Mouse (Mus musculus) bone marrow, adult 2 months (tissue): Measurements from ENCODE around the gene Dusp1. TPM values are rescaled to one million over a fixed set of nuclear protein-coding genes. Genes with fewer than 3 reads are reported as not detected.

ENCODE experiments used
- H3K27ac ChIP-seq: fragments of 200-500 bp; 2 replicates; pipeline ENCODE4 v1.5.1; 2012; ENCODE audit warnings: low read depth, mild to moderate bottlenecking, control low read depth, inconsistent platforms, low read length; ENCODE audit not compliant: control insufficient read depth, poor library complexity, insufficient read depth
- H3K4me1 ChIP-seq: fragments of 200-500 bp; 2 replicates; pipeline ENCODE4 v1.6.1; 2011; ENCODE audit warnings: low read length; ENCODE audit not compliant: control insufficient read depth, insufficient read depth
- H3K4me3 ChIP-seq: fragments of 200-500 bp; replicated peaks from 2 replicates; pipeline ENCODE3; 2011; ENCODE audit warnings: mild to moderate bottlenecking, low read depth, low read length, control low read depth; ENCODE audit not compliant: control insufficient read depth
- CTCF ChIP-seq: fragments of 200-500 bp; IDR thresholded peaks from 2 replicates; pipeline ENCODE4 v1.5.1; 2011; ENCODE audit warnings: low read length, control low read depth; ENCODE audit not compliant: control insufficient read depth, insufficient read depth
- POLR2A ChIP-seq: fragments of 200-500 bp; IDR thresholded peaks from 2 replicates; pipeline ENCODE4 v1.6.1; 2011; ENCODE audit warnings: low read depth, mild to moderate bottlenecking, control low read depth, low read length, borderline replicate concordance; ENCODE audit not compliant: control insufficient read depth
- WGBS: fragments of 180-500 bp; shearing (Covaris S2); methylation state at CpG from one replicate; pipeline ENCODE4 v1.1.7; 2018; 5-methylcytosine and 5-hydroxymethylcytosine counted together
- polyA plus RNA-seq: library from polyadenylated mRNA; stranded (reverse); fragments of >200 nt; gene quantifications from 2 replicates; pipeline ENCODE4 v1.2.4, GENCODE M21; 2011; ENCODE audit warnings: low replicate concordance; ENCODE audit not compliant: missing spikeins, insufficient read depth, insufficient read length

Dusp1 gene
- polyA plus RNA-seq, 1 experiment: 37.7 TPM

GRCm38 (mm10) chr17:26602371-26602885, 40.5 kb upstream of the Dusp1 start:
- H3K4me3 ChIP-seq: no peak overlapping the region
- no peak overlapping the region for H3K27ac ChIP-seq
- TF ChIP-seq CTCF (no peak), POLR2A (no peak)
- peaks cover 10% of the 10 kb centered on the region for H3K4me1 ChIP-seq
- 87% methylated on average over 12 of the region's 12 CpGs for WGBS

GRCm38 (mm10) chr17:26601926-26602325, 40.0 kb upstream of the Dusp1 start:
- no peak overlapping the region for H3K4me3 ChIP-seq
- 69% methylated on average over 6 of the region's 6 CpGs for WGBS
- no peak for TF ChIP-seq POLR2A
- TF ChIP-seq CTCF: no peak
- no peak overlapping the region; the same call in 1 of the 2 replicates for H3K27ac ChIP-seq
- peaks cover 10% of the 10 kb centered on the region for H3K4me1 ChIP-seq

GRCm38 (mm10) chr17:26601514-26601913, 39.6 kb upstream of the Dusp1 start:
- peak overlapping the region; percentile 1; the same call in 1 of the 2 replicates for H3K27ac ChIP-seq
- no peak for TF ChIP-seq CTCF
- TF ChIP-seq POLR2A: no peak
- peaks cover 10% of the 10 kb centered on the region for H3K4me1 ChIP-seq
- H3K4me3 ChIP-seq: no peak overlapping the region
- WGBS: 54% methylated on average over 6 of the region's 6 CpGs

- no peak overlapping the region for H3K4me3 ChIP-seq
- TF ChIP-seq POLR2A: no peak
- no peak for TF ChIP-seq CTCF
- 78% methylated on average over 17 of the region's 17 CpGs for WGBS
- peak overlapping the region; percentile 1; the same call in 1 of the 2 replicates for H3K27ac ChIP-seq
- peaks cover 10% of the 10 kb centered on the region for H3K4me1 ChIP-seq
These were observed 39.1 kb upstream of the Dusp1 start for GRCm38 (mm10) chr17:26600913-26601447.

GRCm38 (mm10) chr17:26598845-26599244, 36.9 kb upstream of the Dusp1 start:
- peaks cover 10% of the 10 kb centered on the region for H3K4me1 ChIP-seq
- H3K27ac ChIP-seq: no peak overlapping the region
- H3K4me3 ChIP-seq: no peak overlapping the region
- WGBS: 86% methylated on average over 5 of the region's 5 CpGs
- TF ChIP-seq POLR2A (no peak), CTCF (no peak)

GRCm38 (mm10) chr17:26596856-26597481, 35.0 kb upstream of the Dusp1 start:
- TF ChIP-seq POLR2A (no peak), CTCF (no peak)
- 88% methylated on average over 6 of the region's 6 CpGs for WGBS
- Histone ChIP-seq H3K4me1 (peaks cover 10% of the 10 kb centered on the region), H3K4me3 (no peak overlapping the region), H3K27ac (no peak overlapping the region)

GRCm38 (mm10) chr17:26596168-26596658, 34.3 kb upstream of the Dusp1 start:
- 57% methylated on average over 7 of the region's 7 CpGs for whole genome bisulfite sequencing
- H3K4me1 ChIP-seq: peaks cover 5% of the 10 kb centered on the region
- TF ChIP-seq POLR2A (no peak), CTCF (no peak)
- no peak overlapping the region for H3K4me3 ChIP-seq
- H3K27ac ChIP-seq: no peak overlapping the region

- TF ChIP-seq CTCF (no peak), POLR2A (no peak)
- WGBS: 45% methylated on average over 7 of the region's 7 CpGs
- Histone ChIP-seq H3K27ac (no peak overlapping the region), H3K4me3 (no peak overlapping the region), H3K4me1 (peaks cover 1% of the 10 kb centered on the region)
These were observed 33.7 kb upstream of the Dusp1 start for GRCm38 (mm10) chr17:26595448-26596167.
